Mouse (Mus musculus): ENCODE measurements around the gene Adgre5.

Gene Adgre5

DNA sequence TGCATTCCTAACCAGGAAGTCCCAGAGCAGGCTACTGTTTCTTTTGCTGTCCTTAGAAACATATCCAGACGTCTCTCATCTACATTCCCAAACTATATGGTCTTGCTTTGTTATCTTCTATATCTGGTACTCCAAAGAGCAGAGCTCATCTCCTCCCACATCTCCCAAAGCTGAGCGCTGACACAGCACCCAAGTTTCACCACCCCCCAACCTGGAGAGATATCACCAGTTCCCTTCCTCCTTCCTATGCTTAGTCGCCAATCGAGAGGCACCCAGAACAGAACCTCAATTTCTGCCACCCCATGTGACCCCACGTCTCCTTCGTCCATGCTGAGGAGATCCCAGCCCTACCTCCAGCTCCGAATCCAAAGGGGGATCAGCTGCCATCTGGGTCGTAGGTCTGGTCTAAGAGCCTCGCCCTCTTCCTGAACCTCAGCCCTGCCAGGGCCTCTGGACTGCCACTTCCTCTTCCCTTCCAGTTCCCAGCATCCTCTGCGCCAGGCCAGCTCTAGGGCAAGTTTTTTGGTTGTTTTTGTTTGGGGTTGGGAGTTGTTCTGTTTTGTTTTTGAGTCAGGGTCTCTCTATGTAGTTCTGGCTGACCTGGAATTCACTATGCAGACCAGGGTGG lies 47.4 kb downstream of the Adgre5 start:
- in situ Hi-C loops (cut with MboI): no loop called here

DNA sequence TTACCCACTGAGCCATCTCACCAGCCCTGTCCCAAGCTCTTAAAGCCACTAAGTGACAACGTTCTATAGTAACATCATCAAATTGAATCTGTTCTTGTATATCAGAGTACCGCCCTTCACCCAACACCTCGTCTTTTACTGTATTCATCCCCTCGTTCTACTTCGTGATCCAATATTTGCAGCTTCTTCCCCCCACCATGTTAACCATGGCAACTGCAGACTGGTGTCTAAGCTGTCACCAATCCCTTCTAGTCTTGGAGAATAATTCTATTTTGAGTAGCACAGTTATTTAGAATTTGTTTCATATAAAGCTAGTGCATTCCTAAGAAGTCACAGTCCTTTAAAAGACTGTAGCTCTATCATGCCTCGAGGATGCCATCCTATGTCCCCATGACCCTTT lies 51.9 kb downstream of the Adgre5 start:
- in situ Hi-C loops (cut with MboI): no loop called here

GRCm38 (mm10) chr8:83684517-83684916 lies 56.6 kb downstream of the Adgre5 start:
- in situ Hi-C loops (cut with MboI): no loop called here

DNA sequence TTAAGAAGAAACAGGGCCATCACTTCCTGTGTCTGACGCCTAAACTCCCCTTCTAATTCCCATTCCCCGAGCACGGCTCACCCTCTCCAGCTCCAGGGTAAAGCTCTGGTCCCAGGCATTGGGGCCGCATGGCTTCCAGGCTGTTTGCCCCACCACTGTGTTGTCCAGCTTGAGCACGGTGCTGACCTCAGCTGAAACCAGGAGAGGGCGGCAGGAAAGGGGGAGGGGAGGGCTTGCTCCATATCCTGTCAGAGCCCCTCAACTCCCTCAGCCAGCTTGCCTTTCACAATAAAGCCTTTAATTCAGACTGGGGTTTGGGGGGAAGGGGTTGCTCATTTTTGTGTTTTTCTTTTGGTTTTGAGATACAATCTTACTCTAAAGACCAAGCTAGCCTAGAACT lies 60.0 kb downstream of the Adgre5 start:
- in situ Hi-C loops (cut with MboI): no loop called here

DNA sequence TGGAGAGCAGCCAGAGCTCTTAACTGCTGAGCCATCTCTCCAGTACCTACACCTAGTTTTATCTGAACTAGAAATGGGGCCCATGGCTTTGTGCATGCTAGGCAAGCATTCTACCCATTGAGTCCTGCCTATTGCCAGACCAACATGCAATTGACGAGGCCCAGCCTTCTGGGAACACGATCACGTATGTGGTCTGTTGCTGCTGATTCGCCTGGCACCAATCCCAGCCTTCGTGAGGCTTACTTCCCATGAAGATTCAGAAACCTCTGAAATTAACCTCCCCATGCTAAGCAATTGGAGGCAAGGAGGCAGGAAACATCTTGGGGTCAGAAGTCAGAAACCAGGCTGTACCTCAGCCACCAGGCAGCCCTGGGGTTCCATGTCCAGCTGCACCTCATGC lies 60.5 kb downstream of the Adgre5 start:
- in situ Hi-C loops (cut with MboI): no loop called here

- in situ Hi-C loops (cut with MboI): no loop called here
Observed at GRCm38 (mm10) chr8:83679866-83680265, 61.3 kb downstream of the Adgre5 start.

DNA sequence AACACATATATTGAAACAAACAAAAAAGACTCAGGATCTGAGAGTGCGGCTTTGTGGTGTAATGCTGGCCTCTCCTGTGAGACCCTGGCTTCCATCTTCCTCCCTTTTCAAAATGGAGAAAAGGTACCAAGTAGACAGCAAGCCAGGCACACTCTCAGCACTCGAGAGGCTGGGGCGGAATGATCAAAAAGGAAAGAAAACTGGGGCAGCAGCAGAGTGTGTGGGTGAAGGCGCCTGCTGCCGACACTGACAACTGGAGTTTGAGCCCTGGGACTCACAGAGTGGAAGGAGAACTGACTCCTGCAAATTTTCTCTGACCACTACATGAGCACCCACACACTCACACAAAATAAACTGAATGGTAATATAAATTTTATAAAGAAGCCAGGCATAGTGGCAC lies 66.6 kb downstream of the Adgre5 start:
- in situ Hi-C loops (cut with MboI): no loop called here

Data from mature B cell (primary cell).